Mouse (Mus musculus): ENCODE measurements around the gene Gnai3.

DNA sequence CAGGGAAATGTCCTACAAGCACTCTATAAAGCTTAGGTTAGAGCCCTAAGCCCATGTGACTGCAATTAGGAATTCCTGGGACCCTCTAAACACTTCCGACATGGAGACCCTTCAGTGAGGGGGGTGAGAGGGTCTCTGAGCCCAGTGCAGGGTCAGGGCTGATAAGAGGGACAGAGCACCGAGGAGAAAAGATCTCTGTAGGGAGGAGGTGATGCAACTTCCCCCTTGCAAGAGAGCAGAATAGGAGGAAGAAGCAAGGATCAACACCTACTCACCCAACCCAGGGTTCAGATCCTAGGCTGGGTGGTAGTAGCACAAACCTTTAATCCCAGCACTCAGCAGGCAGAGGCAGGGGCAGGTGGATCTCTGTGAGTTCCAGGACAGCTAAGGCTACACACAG is 62.8 kb downstream of the Gnai3 start:
- TF ChIP-seq POLR2A (IDR thresholded peaks at IDR 0.05; ENCODE audit: control insufficient read depth, extremely low read depth, insufficient read depth, low read length, poor library complexity) (no peak), CTCF (IDR thresholded peaks at IDR 0.05; ENCODE audit: borderline replicate concordance, control insufficient read depth, extremely low read depth, insufficient read depth, low read length, poor library complexity) (no peak)
